Mouse (Mus musculus) midbrain, embryonic 10.5 days (tissue): ENCODE data around the gene Gsg1. TPM values are rescaled to one million over a fixed set of nuclear protein-coding genes. Genes with fewer than 3 reads are reported as not detected.

Source experiments
- DNase-seq: peaks from one replicate; pipeline ENCODE4 v3.0.0-alpha.2; 2017; ENCODE audit warnings: low spot score
- H3K27ac ChIP-seq: fragments of 300-500 bp; sonication (generic); replicated peaks from 2 replicates; pipeline ENCODE4 v1.5.1; 2016; ENCODE audit warnings: mild to moderate bottlenecking
- H3K27me3 ChIP-seq: fragments of 300-500 bp; sonication (generic); 2 replicates; pipeline ENCODE4 v1.6.1; 2016; ENCODE audit warnings: low read depth, mild to moderate bottlenecking; ENCODE audit not compliant: poor library complexity, severe bottlenecking
- H3K36me3 ChIP-seq: fragments of 300-500 bp; sonication (generic); 2 replicates; pipeline ENCODE4 v1.6.1; 2016; ENCODE audit warnings: mild to moderate bottlenecking, moderate library complexity
- H3K4me1 ChIP-seq: fragments of 300-500 bp; sonication (generic); 2 replicates; pipeline ENCODE4 v1.6.1; 2016
- H3K4me3 ChIP-seq: fragments of 300-500 bp; sonication (generic); 2 replicates; pipeline ENCODE4 v1.5.1; 2016; ENCODE audit warnings: mild to moderate bottlenecking, moderate library complexity
- H3K9me3 ChIP-seq: fragments of 300-500 bp; sonication (generic); replicated peaks from 2 replicates; pipeline ENCODE4 v1.6.1; 2016; ENCODE audit warnings: mild to moderate bottlenecking
- WGBS: fragments of 180-500 bp; shearing (Covaris S2); methylation state at CpG from one replicate; pipeline ENCODE4 v1.1.7; 2016; 5-methylcytosine and 5-hydroxymethylcytosine counted together
- polyA plus RNA-seq: library from polyadenylated mRNA; unstranded; fragments of >200 nt; fragmentation: Nextera tagmentation; extraction: Ambion mirVana; gene quantifications from 2 replicates; pipeline ENCODE4 v1.2.1, GENCODE M21; 2016

Gene Gsg1
- 0.09 and 0.47 TPM in 2 replicates for polyA plus RNA-seq

DNA sequence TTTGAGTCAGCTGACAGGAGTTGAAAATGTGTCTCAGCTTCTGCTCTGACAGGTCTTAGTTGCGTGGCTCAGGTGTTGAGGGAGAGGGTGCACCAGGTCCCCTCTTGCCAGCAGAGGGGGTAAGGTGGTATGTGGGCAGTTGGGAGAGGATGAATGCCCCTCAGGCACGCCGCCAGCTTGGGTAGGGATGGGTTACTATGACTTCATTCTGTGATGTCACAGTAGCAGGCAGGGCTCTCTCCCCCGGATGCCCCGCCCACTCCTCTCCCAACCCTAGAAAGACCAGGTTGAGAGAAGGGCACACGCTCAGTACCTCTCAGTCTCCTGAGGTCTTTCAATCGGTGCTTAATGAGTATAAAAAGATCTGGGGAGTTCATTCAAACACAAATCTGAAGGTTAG is at the start of gene Gsg1:
Gsg1 (minus strand) TSS at position 199 of the 400 bp plus-strand sequence.
- Histone ChIP-seq H3K27me3 (peaks cover 21% of the 10 kb centered on the region), H3K9me3 (no peaks in the 10 kb centered on the region), H3K27ac (peak within 1 kb of the TSS; percentile 83), H3K4me1 (peaks cover 24% of the 10 kb centered on the region), H3K36me3 (no peaks in the 10 kb centered on the region), H3K4me3 (no peak within 1 kb of the TSS)
- WGBS, result 79% methylated on average over 7 of the region's 7 CpGs
- no peak for DNase-seq

DNA sequence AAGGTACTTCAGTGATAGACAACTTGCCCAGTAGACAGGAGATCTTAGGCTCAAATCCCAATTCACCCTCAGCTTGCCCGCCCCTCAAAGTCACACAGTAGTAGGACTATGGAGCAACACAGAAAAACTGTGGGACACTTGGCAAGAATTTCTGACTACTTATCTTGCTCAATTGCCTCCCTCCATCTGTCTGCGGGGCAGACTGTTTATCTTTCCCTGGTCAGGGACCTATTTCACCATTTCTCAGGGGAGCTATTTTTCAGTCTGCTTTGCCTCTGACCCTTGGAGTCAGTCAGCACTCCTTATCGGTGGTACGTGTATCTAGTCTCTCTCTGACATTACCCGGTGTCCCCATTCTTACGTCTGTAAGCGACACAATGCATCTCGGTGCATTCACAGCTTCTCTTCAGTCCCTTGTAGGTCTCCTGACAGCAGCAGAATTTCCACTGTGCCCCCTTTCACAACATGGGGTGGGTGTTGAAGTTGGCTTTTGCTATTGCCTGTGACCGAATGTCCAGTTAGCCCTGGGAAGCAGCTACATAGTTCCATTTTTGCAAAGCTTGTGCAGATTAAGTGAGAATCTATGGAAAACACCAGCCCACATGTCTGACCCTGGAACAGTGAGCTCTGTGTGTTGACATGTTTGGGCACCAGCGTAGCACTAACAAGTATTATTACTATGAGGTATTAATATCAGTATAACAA is 48.4 kb upstream of the Gsg1 start:
- Histone ChIP-seq H3K4me1 (no peaks in the 10 kb centered on the region), H3K36me3 (no peaks in the 10 kb centered on the region), H3K27me3 (no peaks in the 10 kb centered on the region), H3K4me3 (no peak overlapping the region), H3K9me3 (no peaks in the 10 kb centered on the region), H3K27ac (no peak overlapping the region)
- no peak for DNase-seq
- 93% methylated on average over 10 of the region's 10 CpGs for WGBS

DNA sequence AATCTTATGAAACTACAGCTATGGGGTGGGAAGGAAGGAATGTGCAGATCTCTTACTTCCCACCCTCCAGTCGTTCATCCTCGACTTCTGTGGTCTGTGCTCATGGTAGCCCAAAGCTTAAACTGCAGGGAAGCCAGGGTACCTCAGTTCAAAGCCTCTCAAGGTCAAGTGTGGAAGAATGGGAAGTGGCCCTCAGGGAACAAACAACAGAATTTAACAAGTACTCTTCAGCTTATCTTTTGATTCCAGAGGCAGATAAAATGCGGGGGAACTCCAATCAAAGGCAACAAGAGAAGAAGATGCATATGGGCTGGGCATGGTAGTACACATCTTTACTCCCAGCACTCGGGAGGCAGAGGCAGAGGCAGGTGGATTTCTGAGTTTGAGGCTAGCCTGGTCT is 46.3 kb upstream of the Gsg1 start:
- H3K36me3 ChIP-seq, result no peaks in the 10 kb centered on the region
- H3K4me1 ChIP-seq, result no peaks in the 10 kb centered on the region
- no peaks in the 10 kb centered on the region for H3K27me3 ChIP-seq
- no peak for DNase-seq
- no peaks in the 10 kb centered on the region for H3K9me3 ChIP-seq
- 87% methylated on average over 4 of the region's 4 CpGs for WGBS
- H3K27ac ChIP-seq, result no peak overlapping the region
- H3K4me3 ChIP-seq, result no peak overlapping the region

DNA sequence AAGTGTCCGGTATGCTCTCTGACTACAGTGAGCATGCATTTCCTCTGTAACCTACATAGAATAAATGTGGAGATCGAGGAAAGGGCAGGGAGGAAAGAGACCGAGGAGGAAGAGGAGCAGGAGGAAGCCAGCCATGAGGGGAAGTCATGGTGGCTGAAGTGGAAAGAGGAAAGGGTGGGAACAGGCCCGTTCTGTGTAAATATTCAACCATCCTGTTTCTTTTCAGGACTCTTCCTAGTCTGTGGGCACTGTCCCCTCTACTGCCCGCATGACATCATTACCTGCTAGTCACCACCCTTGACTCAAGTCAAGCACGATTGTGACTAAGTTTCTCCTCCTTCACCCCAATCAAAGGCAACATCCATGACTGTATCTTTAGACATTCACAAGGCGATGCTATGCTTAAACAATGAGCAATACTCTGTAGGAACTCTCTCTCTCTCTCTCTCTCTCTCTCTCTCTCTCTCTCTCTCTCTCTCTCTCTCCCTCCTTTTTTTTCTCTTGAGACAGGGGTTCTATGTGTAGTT is 44.9 kb upstream of the Gsg1 start:
- no peaks in the 10 kb centered on the region for H3K4me1 ChIP-seq
- H3K27ac ChIP-seq, result no peak overlapping the region
- no peaks in the 10 kb centered on the region for H3K36me3 ChIP-seq
- H3K4me3 ChIP-seq, result no peak overlapping the region
- 88% methylated on average over 7 of the region's 7 CpGs for WGBS
- DNase-seq, result no peak
- H3K27me3 ChIP-seq, result no peaks in the 10 kb centered on the region
- no peaks in the 10 kb centered on the region for H3K9me3 ChIP-seq

DNA sequence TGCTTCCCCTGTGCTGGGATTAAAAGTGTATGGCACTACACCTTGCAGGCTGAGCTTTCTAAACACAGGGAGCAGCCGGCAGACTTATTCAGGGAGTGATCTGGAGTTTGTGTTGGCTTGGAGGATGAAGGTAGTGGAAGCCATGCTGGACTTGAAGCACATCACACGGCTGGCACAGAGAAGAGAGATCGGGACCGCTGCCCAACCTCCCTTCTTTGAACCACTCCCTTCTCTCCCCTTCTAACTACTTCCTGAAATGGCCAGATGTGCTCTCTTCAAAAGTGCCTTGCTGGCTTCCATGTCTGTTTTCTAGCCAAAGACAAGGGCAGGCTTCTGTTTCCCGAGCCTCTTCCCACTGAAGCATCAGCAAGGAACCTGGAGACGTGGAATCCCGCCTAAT is 43.4 kb upstream of the Gsg1 start:
- H3K27ac ChIP-seq, result no peak overlapping the region
- 90% methylated on average over 7 of the region's 7 CpGs for WGBS
- H3K4me1 ChIP-seq, result no peaks in the 10 kb centered on the region
- H3K9me3 ChIP-seq, result no peaks in the 10 kb centered on the region
- H3K4me3 ChIP-seq, result no peak overlapping the region
- no peak for DNase-seq
- no peaks in the 10 kb centered on the region for H3K36me3 ChIP-seq
- no peaks in the 10 kb centered on the region for H3K27me3 ChIP-seq

DNA sequence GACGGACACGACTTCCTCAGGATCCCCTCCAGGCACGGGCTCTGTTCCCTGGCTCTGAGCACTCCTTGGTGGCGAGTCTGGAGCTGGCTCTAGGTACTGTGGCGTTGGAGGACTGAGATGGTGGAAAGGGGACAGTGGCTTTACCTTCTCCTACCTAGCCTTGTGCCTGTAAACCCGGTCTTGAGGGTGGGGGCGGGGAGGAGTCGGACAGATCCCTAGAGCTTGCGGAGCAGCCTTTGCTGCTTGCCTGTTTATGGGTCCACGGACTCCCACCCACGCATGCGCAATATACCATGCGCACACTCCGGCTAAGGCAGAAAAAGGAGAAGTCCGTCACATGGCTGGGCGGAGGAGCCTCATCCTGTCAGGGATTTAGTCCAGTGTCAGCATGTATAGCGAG is 42.1 kb upstream of the Gsg1 start:
- H3K4me3 ChIP-seq, result no peak overlapping the region
- DNase-seq, result no peak
- H3K27me3 ChIP-seq, result no peaks in the 10 kb centered on the region
- 87% methylated on average over 17 of the region's 17 CpGs for WGBS
- H3K36me3 ChIP-seq, result no peaks in the 10 kb centered on the region
- H3K4me1 ChIP-seq, result no peaks in the 10 kb centered on the region
- H3K27ac ChIP-seq, result no peak overlapping the region
- no peaks in the 10 kb centered on the region for H3K9me3 ChIP-seq

DNA sequence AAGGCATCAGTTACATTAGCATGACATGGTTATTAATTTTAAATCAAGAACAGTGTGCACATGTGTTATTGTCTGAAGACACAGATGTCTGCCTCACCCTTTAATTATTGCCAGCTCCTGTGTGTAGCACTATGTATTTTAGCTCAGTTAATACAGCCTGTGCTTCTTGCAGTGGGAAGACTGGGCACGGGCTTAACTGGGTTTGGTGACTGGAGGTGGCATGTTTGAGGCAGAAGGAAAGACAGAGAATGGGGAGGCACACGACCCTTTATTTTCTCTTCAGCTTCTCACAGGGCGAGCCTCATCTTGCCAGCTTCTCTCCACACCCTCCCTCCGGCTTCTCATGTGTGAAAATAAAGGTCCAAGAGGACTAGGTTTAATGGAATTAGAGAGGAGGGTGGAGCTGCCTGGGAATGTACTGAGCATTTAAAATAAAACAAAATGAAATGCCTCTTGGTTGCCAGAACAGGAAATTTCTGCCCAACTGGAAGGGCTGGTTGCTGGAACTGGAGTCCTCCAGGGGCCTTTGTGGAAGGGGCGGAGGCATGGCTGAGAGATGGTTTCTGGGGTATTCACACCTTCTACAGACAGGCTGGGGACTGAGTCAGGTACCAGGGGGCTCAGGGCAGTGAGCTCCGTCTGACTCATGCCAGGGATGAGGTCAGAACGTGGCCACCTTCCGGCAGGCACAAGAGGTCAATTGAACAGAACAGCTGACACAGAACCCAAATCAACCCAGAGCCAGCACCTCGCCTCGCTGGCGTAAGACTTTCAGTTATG is 41.1 kb upstream of the Gsg1 start:
- no peaks in the 10 kb centered on the region for H3K36me3 ChIP-seq
- no peaks in the 10 kb centered on the region for H3K9me3 ChIP-seq
- no peak for DNase-seq
- no peaks in the 10 kb centered on the region for H3K27me3 ChIP-seq
- no peak overlapping the region for H3K27ac ChIP-seq
- WGBS, result 83% methylated on average over 11 of the region's 11 CpGs
- no peaks in the 10 kb centered on the region for H3K4me1 ChIP-seq
- no peak overlapping the region for H3K4me3 ChIP-seq

DNA sequence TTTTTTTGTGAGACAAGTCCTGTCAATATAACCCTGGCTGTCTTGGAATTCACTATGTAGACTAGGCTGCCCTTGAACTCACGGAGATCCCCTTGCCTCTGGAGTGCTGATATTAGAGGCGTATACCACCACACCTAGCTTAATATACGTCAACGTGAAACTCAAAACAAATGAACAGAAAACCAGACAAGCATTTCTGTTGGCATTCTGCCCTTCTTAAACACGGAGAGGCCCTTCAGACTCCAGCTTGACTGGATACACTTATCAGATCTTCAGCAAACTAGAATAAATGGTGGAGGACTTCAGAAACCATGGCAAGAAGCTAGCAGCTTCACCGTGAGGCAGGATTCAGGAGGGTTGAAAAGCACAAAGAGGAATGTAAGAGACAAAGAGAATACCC is 40.0 kb upstream of the Gsg1 start:
- H3K27ac ChIP-seq, result no peak overlapping the region
- H3K4me3 ChIP-seq, result no peak overlapping the region
- H3K36me3 ChIP-seq, result no peaks in the 10 kb centered on the region
- WGBS, result 88% methylated on average over 6 of the region's 6 CpGs
- DNase-seq, result no peak
- H3K9me3 ChIP-seq, result no peaks in the 10 kb centered on the region
- H3K27me3 ChIP-seq, result no peaks in the 10 kb centered on the region
- no peaks in the 10 kb centered on the region for H3K4me1 ChIP-seq

DNA sequence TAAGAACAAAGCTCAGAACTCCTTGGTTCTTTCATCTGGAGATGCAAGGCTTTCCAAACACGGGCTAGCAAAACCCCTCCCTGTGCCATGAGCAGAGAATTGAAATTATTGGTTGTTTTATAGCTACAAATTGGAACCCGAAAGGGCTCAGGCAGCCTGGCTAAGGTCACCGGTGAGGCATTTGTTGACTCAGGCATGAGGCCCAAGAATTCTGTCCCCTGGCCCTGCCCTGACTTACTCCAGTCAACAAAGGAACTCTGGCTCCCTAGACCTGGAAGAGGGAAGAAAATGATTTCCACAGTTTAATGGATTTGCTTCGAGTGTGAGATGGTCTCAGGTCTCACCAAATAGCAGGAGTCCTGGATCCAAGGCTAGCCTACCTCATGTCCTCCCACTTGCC is 38.2 kb upstream of the Gsg1 start:
- WGBS, result 82% methylated on average over 4 of the region's 4 CpGs
- H3K9me3 ChIP-seq, result no peaks in the 10 kb centered on the region
- no peak overlapping the region for H3K4me3 ChIP-seq
- no peak overlapping the region for H3K27ac ChIP-seq
- no peaks in the 10 kb centered on the region for H3K27me3 ChIP-seq
- no peaks in the 10 kb centered on the region for H3K4me1 ChIP-seq
- DNase-seq, result no peak
- no peaks in the 10 kb centered on the region for H3K36me3 ChIP-seq

DNA sequence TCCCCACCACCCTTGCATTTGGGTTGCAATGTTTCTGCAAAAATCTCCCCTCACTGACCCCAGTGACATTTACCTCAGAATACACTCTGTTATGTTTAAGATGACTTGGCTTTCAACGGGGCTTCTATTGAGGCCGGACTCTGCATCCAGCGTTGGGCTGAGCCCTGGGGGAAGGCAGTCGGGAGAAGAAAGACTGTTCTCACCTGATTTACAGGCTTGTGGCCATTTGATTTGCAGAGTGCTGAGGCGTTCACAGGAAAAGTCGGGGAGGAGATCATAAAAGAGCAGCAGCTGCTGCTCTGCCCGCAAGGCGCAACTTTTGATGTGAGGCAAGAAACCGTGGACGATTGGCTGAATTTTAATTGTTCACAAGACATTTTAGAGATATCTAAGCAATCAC is 25.7 kb upstream of the Gsg1 start:
- peaks cover 4% of the 10 kb centered on the region; the same call in 1 of the 2 replicates for H3K4me1 ChIP-seq
- H3K27me3 ChIP-seq, result no peaks in the 10 kb centered on the region
- no peaks in the 10 kb centered on the region for H3K9me3 ChIP-seq
- no peak overlapping the region for H3K4me3 ChIP-seq
- whole genome bisulfite sequencing, result 63% methylated on average over 10 of the region's 10 CpGs
- H3K36me3 ChIP-seq, result no peaks in the 10 kb centered on the region
- no peak for DNase-seq
- no peak overlapping the region for H3K27ac ChIP-seq

DNA sequence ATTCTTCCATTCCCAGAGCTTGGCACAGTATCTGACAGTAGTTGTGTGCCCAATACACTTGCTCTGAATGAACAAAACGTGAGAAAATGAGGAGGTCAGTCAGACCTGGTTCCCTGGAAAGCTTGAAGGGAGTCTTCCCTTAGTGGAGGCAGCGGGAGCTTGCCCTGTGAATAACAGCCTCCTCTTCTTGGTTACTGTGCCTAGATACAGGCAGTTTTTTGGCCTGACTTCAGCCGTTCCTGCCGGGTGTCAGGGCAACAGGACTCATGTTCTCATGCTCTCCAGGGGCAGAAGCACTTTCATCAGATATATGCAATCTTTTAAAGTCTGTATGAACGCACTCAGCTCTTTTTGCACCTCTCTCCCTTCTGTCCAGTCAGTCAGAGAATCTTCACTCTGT is 25.1 kb upstream of the Gsg1 start:
- peaks cover 4% of the 10 kb centered on the region; the same call in 1 of the 2 replicates for H3K4me1 ChIP-seq
- no peaks in the 10 kb centered on the region for H3K9me3 ChIP-seq
- 82% methylated on average over 5 of the region's 5 CpGs for WGBS
- no peak overlapping the region for H3K4me3 ChIP-seq
- H3K27ac ChIP-seq, result no peak overlapping the region
- H3K27me3 ChIP-seq, result no peaks in the 10 kb centered on the region
- DNase-seq, result no peak
- no peaks in the 10 kb centered on the region for H3K36me3 ChIP-seq

DNA sequence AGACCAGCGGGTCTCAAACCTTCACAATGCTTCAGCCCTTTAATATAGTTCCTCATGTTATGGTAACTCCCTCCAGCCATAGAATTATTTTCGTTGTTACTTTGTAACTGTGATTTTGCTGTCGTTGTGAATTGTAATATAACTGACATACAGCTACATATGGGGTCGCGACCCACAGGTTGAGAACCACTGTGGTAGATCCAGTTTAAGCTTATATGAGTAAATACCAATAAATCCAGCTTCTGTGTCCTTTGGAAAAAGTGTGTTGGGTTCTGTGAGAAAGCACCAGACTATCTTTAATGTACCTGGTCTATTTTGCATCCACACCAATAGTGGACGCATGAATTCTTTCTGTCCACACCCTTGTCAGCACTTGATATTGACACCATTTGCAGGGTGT is 24.2 kb upstream of the Gsg1 start:
- H3K4me1 ChIP-seq, result peaks cover 4% of the 10 kb centered on the region; the same call in 1 of the 2 replicates
- no peak for DNase-seq
- 91% methylated on average over 6 of the region's 6 CpGs for WGBS

More for the DNA sequence above, 24.2 kb upstream of the Gsg1 start:
- Histone ChIP-seq H3K36me3 (no peaks in the 10 kb centered on the region), H3K27ac (no peak overlapping the region), H3K9me3 (no peaks in the 10 kb centered on the region), H3K4me3 (no peak overlapping the region), H3K27me3 (no peaks in the 10 kb centered on the region)
